Mouse (Mus musculus) ovary, postnatal 14 days (tissue): Measurements from ENCODE around the gene Gm10717.
A peak's percentile ranks its signal among the peaks of the same experiment; 100 is the strongest.
"Not testable (repeated sequence)": the region's sequence is repeated elsewhere in the genome, so short reads cannot be mapped to it uniquely, and the experiment has no call there.

ENCODE experiments used
- DNase-seq: peaks from one replicate; pipeline ENCODE4 v3.0.0; 2022; ENCODE audit warnings: low spot score

Gm10717 gene

GRCm38 (mm10) chr9:3025653-3026052 lies 436 bp downstream of the Gm10717 start:
- peak; percentile 82 for DNase-seq

DNA sequence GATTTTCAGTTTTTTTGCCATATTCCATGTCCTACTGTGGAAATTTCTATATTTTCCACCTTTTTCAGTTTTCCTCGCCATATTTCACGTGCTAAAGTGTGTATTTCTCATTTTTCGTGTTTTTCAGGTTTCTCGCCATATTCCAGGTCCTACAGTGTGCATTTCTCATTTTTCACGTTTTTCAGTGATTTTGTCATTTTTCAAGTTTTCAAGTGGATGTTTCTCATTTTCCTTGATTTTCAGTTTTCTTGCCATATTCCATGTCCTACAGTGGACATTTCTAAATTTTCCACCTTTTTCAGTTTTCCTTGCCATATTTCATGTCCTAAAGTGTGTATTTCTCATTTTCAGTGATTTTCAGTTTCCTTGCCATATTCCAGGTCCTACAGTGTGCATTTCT lies 919 bp downstream of the Gm10717 start:
- not testable (repeated sequence) for DNase-seq

GRCm38 (mm10) chr9:3026741-3027140 lies 1.5 kb downstream of the Gm10717 start:
- DNase-seq = not testable (repeated sequence)

- DNase-seq = not testable (repeated sequence)
These were observed 2.0 kb downstream of the Gm10717 start for GRCm38 (mm10) chr9:3027200-3027599.

- DNase-seq = peak; percentile 23
These were observed 4.2 kb downstream of the Gm10717 start for GRCm38 (mm10) chr9:3029276-3030000.

- DNase-seq = not testable (repeated sequence)
These were observed 5.6 kb downstream of the Gm10717 start for GRCm38 (mm10) chr9:3030677-3031318.

- DNase-seq = not testable (repeated sequence)
These were observed 9.1 kb downstream of the Gm10717 start, which contains the start of gene Gm17535 for GRCm38 (mm10) chr9:3034299-3034698. TSS of gene Gm17535 (plus strand) at chr9:3034599.

GRCm38 (mm10) chr9:3036577-3036976 lies 11.4 kb downstream of the Gm10717 start, which contains the start of gene Gm10715:
TSS of gene Gm10715 (plus strand) at chr9:3036877.
- DNase-seq = not testable (repeated sequence)

- not testable (repeated sequence) for DNase-seq
These were observed 12.9 kb downstream of the Gm10717 start for GRCm38 (mm10) chr9:3038161-3038560.
